Mouse (Mus musculus): ENCODE results near the gene Rbbp4.
A peak's percentile ranks its signal among the peaks of the same experiment; 100 is the strongest.

Gene Rbbp4

GRCm38 (mm10) chr4:129351111-129351510 is 15.9 kb upstream of the Rbbp4 start:
- DNase-seq: no peak

DNA sequence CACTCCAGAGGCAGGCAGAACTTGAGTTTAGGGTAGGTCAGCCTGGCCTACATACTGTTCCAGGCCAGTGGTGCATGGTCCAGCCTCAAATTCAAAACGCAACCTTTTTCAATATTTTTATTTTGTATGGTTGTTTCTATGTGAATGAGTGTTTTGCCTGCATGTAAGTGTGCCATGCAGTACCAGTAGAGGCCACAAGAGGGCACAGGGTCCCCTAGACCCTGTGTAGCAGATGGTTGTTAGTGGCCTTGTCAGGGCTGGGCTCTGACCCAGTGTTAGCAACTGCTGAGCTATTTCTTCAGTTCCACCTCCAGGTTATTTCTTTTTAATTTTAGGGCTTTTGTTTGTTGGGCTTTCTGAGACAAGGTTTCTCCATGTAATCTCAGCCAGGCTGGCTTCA is 15.5 kb upstream of the Rbbp4 start:
- DNase-seq: peak; percentile 58 to 69

- DNase-seq: no peak
Observed at GRCm38 (mm10) chr4:129346481-129347154, 11.4 kb upstream of the Rbbp4 start.

DNA sequence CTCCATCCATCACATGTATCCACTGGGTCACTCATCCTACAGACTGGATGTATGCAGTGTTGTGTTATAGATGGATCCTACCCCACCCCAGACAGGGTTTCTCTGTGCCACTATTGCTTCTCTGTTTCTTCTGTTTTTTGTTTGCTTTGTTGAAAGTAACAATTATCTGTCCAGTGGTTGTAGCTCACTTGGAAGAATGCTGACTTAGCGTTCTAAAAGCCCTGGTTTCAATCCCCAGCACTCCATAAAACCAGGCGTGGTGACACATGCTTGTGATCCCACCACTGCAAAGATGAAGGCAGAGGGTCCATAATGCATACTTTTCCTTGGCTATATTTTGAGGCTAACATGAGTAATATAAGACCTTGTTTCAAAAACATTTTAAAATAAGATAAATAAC is 7.5 kb upstream of the Rbbp4 start:
- no peak for DNase-seq

DNA sequence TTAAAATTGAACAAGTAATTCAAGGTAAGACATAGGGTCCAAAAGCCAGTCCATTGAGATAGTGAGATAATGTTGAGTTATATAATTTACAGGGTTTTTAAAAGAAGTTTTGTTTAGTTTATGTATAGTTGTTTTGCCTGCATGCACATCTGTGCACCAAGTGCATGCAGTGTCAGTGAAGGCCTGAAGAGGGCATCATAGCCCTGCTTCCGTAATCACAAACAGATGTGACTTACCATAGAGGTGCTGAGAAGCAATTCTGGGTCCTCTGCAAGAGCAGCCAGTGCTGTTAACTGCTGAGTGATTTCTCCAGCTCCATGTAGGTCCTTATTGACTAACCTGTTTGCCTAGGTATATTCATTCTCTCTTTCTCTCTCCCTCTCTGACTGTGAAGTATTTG is 6.7 kb upstream of the Rbbp4 start:
- DNase-seq: no peak

DNA sequence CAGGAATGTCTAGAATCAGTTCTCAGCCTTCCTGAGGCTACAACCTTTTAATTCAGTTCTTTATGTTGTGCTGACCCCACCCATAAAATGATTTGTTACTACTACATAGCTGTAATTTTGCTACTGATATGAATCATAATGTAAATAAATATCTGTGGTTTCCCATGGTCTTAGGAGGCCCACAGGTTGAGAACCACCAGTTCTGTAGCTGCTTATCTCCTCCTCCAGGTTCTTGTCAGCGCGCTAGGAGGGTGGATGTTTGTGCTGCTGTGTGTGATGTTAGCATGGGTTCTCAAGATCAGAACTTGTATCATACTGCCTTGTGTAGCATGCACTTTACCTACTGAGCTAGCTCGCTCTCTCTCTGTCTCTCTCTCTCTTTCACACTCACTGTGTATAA is 4.6 kb upstream of the Rbbp4 start:
- DNase-seq: no peak

GRCm38 (mm10) chr4:129336291-129336690 is 1.1 kb upstream of the Rbbp4 start:
- no peak for DNase-seq

GRCm38 (mm10) chr4:129334677-129335215 is 424 bp downstream of the Rbbp4 start:
- no peak for DNase-seq

- no peak for DNase-seq
Observed at GRCm38 (mm10) chr4:129332846-129333245, 2.3 kb downstream of the Rbbp4 start.

DNA sequence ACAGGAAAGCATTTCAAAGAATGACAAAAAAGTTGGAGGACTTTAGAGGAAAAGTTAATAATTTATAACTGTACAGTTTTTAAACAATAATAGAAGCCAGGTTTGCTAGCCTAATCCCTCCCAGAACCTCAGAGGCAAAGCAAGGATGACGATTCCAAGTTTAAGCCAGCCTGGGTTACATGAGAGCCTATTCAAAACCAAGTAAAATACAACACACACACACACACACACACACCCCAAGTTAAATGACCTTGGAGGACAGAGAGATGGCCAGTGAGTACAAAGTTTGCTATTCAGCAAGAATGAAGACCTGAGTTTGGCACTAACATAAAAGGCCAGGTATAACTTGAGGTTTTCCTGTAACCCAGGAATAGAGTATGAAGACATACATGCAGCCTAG is 9.0 kb downstream of the Rbbp4 start:
- no peak for DNase-seq

- DNase-seq: no peak
Observed at GRCm38 (mm10) chr4:129324756-129325155, 10.4 kb downstream of the Rbbp4 start.

- DNase-seq: no peak
Observed at GRCm38 (mm10) chr4:129323491-129323890, 11.7 kb downstream of the Rbbp4 start.

GRCm38 (mm10) chr4:129322042-129322441 is 13.1 kb downstream of the Rbbp4 start:
- no peak for DNase-seq

DNA sequence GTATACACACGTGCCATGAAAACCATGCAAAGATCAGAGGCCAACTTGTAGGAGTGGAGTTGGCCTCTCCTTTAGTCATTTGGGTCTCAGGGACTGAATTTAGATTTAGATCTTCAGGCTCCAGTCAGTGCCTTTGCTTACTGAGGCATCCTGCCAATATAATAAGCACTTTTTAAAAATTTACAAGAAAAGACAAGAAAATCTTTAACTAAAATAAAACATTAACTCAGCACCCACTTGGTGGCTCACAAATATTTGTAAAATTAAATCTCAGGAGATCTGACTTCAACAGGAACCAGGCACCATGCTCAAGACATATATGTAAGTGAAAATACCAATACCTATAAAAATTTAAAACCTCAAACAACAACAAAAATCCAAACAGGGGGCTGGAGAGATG is 14.3 kb downstream of the Rbbp4 start:
- DNase-seq: no peak

DNA sequence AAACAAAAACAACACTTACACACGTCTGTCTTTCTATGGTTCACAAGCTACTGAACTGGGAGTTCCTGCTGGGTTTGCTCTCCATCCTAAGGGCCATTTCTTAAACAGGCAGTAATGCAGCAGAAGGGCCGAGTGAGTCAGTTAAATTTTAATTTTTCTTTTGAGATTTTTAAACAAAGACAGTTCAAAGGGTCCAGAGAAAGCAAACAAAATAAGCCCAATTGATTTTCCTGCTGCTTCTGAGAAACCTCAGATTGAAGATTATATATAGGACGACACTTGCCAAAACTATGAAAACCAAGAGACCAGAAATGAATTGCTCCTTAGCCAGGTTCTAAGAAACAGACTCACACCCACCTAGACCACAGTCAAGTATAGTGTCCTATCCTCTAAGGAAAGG is 21.3 kb downstream of the Rbbp4 start:
- no peak for DNase-seq

- DNase-seq: no peak
Observed at GRCm38 (mm10) chr4:129307936-129308335, 27.2 kb downstream of the Rbbp4 start.

- no peak for DNase-seq
Observed at GRCm38 (mm10) chr4:129304306-129304705, 30.9 kb downstream of the Rbbp4 start.

GRCm38 (mm10) chr4:129303816-129304215 is 31.4 kb downstream of the Rbbp4 start:
- no peak for DNase-seq

GRCm38 (mm10) chr4:129303401-129303800 is 31.8 kb downstream of the Rbbp4 start:
- DNase-seq: no peak

DNA sequence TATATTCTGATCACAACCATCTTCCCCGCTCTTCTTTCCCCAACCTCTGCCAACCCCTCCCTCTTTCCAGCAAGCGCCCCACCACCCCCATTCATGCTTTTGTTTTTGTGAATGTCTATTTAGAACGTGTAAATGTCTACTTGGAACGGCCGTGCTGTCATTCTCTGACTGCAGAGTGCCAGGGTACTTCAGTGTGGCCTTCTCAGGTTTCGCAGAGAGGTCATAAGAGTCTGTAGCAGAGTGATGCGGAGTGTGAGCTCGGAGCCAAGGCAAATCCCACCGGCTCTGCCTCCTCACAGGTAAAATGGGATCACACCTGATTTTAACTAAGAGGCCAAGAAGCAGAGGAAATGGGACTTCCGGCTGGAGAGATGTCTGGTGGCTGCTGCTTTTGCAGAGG is 36.0 kb downstream of the Rbbp4 start:
- DNase-seq: no peak

DNA sequence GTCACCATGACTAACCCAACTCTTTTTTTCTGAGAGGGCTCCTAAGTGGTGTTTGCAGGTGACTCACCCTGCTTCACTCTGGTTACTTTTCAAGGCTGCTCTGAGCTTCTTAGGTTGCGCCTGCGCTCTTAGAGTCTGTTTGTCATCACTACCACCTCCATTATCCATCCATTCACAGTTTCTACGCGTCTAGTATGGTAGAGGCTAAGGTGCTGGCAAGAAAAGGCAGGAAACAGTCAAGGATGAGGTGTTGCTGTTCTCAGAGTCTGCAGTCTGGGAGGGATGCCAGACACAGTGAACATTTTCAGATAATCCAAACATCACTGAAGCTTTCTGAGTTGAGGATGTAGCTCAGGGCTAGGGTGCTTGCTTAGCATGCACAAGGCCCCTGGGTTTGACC is 37.4 kb downstream of the Rbbp4 start:
- DNase-seq: no peak

DNA sequence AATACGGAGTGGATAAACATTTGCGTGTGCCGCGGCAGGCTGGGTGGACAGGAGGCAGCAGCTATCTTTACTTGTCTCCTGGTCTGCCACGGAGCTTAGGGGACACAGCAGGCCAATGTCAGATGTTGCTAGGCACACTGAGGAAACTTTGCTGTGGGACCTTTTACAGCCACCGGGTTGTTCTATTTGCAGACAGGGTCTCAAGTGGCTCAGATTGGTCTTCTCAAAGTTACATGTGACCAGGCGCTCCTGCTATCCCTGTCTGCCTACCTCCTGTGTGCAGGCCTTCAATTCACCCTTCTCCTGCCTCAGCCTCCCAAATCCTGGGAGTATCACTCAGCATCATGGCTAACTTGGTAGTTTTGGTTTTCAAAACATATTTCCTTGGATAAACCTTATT is 39.1 kb downstream of the Rbbp4 start:
- DNase-seq: no peak

- DNase-seq: no peak
Observed at GRCm38 (mm10) chr4:129295188-129295587, 40.0 kb downstream of the Rbbp4 start.

- DNase-seq: no peak
Observed at GRCm38 (mm10) chr4:129293702-129294101, 41.5 kb downstream of the Rbbp4 start.

DNA sequence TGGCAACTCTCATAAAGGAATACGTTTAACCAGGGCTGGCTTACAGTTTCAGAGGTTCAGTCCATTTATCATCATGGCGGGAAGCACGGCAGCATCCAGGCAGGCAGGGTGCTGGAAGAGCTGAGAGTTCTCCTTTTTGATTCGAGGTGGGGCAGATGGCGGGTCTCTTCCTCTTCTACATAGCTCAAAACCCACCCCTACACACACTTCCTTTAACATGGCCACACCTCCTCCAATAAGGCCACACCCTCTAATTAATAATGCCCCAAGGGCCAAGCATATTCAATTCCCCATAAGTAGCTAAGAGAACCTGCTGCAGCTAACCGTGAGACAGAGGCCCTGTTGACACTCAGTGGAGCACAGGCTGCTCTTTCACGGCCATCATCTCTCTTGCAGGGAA is 42.3 kb downstream of the Rbbp4 start:
- no peak for DNase-seq

Data from thymus, postnatal 36 days (tissue).